15 mouse cellular contexts compared by ENCODE assay signal in genomic region chrX:12322453-12322852, GRCm38 (mm10).
A peak's percentile ranks its signal among the peaks of the same experiment; 100 is the strongest.
DNase-seq lines count a peak whose midpoint lies in the region; ATAC-seq and TF ChIP-seq lines count a peak whose summit lies in the region.
"Had no signal": no experiment of that assay in that cellular context is flagged by ENCODE, and none has a peak within 500 bp of the region (broad histone marks: within the 10 kb centered on the region; RNA-seq: fewer than 3 reads in every experiment).

No protein-coding gene starts in this region.

- WGBS in kidney, embryonic 15.5 days = 90% methylated on average over 1 of the region's 1 CpGs
- 76% methylated on average over 1 of the region's 1 CpGs for WGBS in lung, adult 2 months

- H3K9me3 ChIP-seq in kidney, embryonic 15.5 days (replicated peaks) = no peaks in the 10 kb centered on the region
- H3K9me3 ChIP-seq: embryonic facial prominence, embryonic 15.5 days had no signal

- peak; percentile 12 for DNase-seq in adrenal gland, postnatal 10 days
- no peak for DNase-seq in adrenal gland, postnatal 4 days (ENCODE audit: low spot score in 2 of 2)
- peak; percentile 75 for DNase-seq in kidney, adult 11 months
- peak; percentile 2 for DNase-seq in lung, postnatal 14 days
- no peak for DNase-seq in lung, adult 2 months
- no peak for DNase-seq in layer of hippocampus, postnatal 14 days (ENCODE audit: low spot score in 2 of 2)
- DNase-seq in urinary bladder, postnatal 10 days (ENCODE audit: low spot score) = no peak
- DNase-seq: adrenal gland, postnatal 25 days; right cerebral cortex, adult 18-20 months; spleen, adult 18-20 months; thymus, postnatal 4 days had no signal

- H3K27ac ChIP-seq in kidney, embryonic 15.5 days = no peak overlapping the region
- H3K27ac ChIP-seq: embryonic facial prominence, embryonic 15.5 days; liver, embryonic 14.5 days had no signal

- no peak for ATAC-seq in kidney, embryonic 15.5 days (replicated peaks; ENCODE audit: low FRiP score)
- ATAC-seq: forebrain, embryonic 16.5 days had no signal

- TF ChIP-seq POLR2A in lung, adult 2 months (IDR thresholded peaks at IDR 0.05; ENCODE audit: borderline replicate concordance, extremely low read depth, low read depth, low read length) = no peak

- H3K27me3 ChIP-seq in kidney, embryonic 15.5 days = 0 out of 2 replicates have a peak, but pooled peaks cover 3% of the 10 kb centered on the region
- H3K27me3 ChIP-seq: embryonic facial prominence, embryonic 15.5 days had no signal

- no peak overlapping the region for H3K4me3 ChIP-seq in kidney, embryonic 15.5 days (replicated peaks)
- no peak overlapping the region for H3K4me3 ChIP-seq in lung, adult 2 months (replicated peaks; ENCODE audit: extremely low read depth, low read depth, low read length)
- H3K4me3 ChIP-seq: embryonic facial prominence, embryonic 15.5 days had no signal

- H3K9ac ChIP-seq in kidney, embryonic 15.5 days = no peak overlapping the region
- H3K9ac ChIP-seq: embryonic facial prominence, embryonic 15.5 days; liver, embryonic 14.5 days had no signal

- H3K36me3 ChIP-seq in kidney, embryonic 15.5 days = no peaks in the 10 kb centered on the region
- H3K36me3 ChIP-seq: embryonic facial prominence, embryonic 15.5 days had no signal

- H3K4me2 ChIP-seq in kidney, embryonic 15.5 days = no peak overlapping the region
- H3K4me2 ChIP-seq: embryonic facial prominence, embryonic 15.5 days had no signal

- no peak for TF ChIP-seq CTCF in lung, adult 2 months (IDR thresholded peaks at IDR 0.05; ENCODE audit: insufficient read depth, low read length)

- no peaks in the 10 kb centered on the region for H3K4me1 ChIP-seq in kidney, embryonic 15.5 days
- H3K4me1 ChIP-seq in lung, adult 2 months (ENCODE audit: control insufficient read depth, insufficient read depth, low read length) = no peaks in the 10 kb centered on the region; the same call in 1 of the 2 replicates
- H3K4me1 ChIP-seq: embryonic facial prominence, embryonic 15.5 days had no signal

Comparison
In these comparisons a context has a peak if more than half of its experiments do, and no peak if none do; other contexts are left out.
1. DNase-seq: peak in adrenal gland, postnatal 10 days (single experiment), kidney, adult 11 months (single experiment) and lung, postnatal 14 days (single experiment); none in adrenal gland, postnatal 4 days (0 of 2), lung, adult 2 months (single experiment), layer of hippocampus, postnatal 14 days (0 of 2) and urinary bladder, postnatal 10 days (single experiment).